Mouse (Mus musculus): ENCODE data around the gene Fbxl14.
"Not testable (repeated sequence)": the region's sequence is repeated elsewhere in the genome, so short reads cannot be mapped to it uniquely, and the experiment has no call there.

Fbxl14 gene

DNA sequence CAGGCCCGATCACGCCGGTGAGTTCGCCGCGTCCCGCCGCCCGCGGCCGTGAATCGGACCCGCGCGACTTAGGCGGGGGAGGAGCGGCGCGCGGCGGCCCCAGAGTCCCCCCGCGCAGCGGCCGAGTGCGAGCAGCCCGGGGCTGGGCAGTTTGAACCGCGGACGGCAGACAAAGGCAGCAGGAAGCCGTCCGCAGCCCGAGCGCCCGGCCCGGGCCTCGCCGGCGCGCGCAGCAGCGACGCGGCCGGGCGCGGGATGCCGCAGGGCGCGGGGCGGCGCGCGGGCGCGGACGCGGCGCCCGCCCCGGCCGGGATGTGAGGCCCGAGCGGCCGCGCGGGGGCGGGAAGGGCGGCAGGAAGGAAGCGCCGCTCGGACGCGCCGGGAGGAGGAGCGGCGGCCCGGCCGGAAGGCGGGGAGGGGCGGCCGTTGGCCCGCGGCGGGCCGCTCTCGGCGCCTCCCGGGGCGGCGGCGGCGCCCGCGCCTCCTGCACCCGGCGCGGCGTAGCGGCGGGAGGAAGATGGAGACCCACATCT, at the start of gene Fbxl14:
Gene Fbxl14, plus strand, starts transcription at position 326 of the 533 bp plus-strand sequence.
- no peak for DNase-seq (ENCODE audit: extremely low read depth, low read depth, low spot score)

DNA sequence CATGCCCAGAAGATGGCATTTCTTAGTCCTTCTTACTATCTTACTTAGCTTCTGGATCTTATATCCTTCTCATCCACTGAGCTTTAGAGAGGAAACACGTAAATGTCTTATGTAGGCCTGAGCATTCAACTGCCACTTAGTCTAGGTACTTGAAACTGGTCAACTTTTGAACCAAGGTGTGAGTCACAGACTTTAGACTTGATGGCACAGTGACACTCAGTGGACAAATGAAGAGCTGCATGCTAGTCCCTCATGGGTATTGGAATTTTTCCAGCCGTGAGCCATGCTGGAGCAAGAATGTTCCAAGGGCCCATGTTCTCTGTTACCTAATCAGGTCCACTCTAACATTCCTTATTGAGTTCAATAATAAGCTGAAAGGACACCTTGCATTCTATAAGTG, 49.0 kb upstream of the Fbxl14 start:
- DNase-seq (ENCODE audit: extremely low read depth, low read depth, low spot score), result peak; percentile 39

DNA sequence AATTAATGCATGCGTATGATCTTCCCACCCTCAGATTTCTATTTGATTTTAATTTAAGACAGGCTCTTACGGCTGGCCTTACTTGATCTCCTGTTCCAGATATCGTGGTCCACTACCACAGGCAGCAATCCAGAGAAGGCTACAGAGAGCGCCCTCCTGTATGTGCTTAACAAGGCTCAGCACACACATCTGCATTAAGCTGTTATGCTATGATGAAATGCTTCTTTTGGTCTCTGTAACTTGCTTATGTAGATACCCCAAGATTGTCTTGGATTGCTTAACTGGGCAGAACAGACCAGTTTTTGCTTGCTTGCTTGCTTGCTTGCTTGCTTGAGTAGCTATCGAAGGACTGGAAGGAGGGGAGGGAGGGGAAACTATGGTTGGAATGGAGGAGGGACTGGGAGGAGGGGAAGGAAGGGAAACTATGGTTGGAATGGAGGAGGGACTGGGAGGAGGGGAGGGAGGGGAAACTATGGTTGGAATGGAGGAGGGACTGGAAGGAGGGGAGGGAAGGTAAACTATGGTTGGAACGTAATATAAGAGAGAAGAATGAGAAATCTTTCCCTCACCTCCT, 47.6 kb upstream of the Fbxl14 start:
- DNase-seq (ENCODE audit: extremely low read depth, low read depth, low spot score), result peak; percentile 39

DNA sequence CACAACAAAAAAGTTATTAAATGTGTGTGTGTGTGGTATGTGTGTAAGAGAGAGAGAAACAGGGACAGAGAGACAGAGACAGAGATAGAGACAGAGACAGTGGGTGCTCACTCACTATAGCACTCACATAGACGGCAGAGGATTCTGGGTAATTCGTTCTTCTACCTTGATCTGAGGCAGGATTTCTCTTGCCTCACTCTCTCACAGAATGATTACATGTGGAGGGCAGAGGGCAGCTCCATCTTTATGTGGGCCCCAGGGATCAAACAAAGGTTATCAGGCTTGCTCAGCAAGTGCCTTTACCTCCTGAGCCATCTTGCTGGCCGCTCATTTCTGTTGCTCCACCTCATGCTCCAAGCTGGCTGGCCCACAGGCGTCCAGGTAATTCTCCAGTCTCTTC, 45.1 kb upstream of the Fbxl14 start:
- DNase-seq (ENCODE audit: extremely low read depth, low read depth, low spot score), result no peak

DNA sequence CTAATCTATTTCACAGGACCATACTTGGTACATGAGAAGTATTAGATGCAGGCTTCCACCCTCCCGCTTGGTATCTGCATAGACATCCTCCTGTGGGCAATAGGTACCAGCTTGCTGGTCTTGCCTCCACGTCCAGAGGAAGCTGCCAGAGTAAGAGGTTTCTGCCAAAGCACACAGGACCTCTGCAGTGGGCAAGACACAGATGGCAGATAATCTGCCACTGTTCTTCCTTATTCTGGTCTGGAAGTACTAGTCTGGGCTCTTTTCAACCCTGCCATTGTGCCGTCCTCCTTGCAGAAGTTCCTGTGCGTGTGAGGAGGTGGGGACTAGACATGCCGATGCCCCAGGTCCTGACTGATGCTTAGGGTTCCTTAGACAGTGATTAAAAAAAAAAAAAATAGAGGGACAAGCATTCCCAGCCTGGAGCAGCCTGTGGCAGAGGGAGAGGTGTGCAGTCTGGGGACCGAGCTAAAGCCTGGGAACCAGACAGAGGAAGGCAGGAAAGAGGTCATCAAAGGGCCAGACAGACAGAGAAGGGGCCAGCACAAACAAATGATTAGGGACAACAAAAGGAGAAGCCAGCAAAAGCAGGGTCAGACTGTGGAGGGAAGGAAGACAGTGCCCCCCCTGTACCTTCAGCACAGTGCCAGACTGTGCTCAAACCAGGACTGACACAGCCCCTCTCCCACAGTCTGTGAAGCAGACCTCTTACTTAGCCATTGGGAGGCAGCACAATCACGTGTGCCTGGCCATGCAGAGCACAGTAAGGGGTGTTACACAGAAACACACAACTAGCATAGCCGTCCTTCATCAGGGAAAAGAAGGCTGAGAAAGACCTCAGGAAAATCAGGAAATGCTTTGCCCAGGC, 41.3 kb upstream of the Fbxl14 start:
- DNase-seq (ENCODE audit: extremely low read depth, low read depth, low spot score), result no peak

DNA sequence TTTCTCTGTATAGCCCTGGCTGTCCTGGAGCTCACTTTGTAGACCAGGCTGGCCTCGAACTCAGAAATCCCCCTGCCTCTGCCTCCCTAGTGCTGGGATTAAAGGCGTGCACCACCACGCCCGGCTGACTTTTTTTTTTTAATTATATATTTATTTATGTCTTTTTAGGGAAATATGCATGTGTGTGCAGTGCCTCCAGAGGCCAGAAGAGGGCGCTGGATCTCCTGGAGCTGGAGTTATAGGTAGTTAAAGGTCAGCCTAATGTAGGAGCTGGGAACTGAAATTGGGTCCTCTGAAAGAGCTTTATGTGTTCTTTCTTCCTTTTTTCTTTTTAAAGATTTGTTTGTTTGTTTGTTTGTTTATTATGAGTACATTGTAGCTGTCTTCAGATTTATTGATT, 36.7 kb upstream of the Fbxl14 start:
- DNase-seq (ENCODE audit: extremely low read depth, low read depth, low spot score), result not testable (repeated sequence)

DNA sequence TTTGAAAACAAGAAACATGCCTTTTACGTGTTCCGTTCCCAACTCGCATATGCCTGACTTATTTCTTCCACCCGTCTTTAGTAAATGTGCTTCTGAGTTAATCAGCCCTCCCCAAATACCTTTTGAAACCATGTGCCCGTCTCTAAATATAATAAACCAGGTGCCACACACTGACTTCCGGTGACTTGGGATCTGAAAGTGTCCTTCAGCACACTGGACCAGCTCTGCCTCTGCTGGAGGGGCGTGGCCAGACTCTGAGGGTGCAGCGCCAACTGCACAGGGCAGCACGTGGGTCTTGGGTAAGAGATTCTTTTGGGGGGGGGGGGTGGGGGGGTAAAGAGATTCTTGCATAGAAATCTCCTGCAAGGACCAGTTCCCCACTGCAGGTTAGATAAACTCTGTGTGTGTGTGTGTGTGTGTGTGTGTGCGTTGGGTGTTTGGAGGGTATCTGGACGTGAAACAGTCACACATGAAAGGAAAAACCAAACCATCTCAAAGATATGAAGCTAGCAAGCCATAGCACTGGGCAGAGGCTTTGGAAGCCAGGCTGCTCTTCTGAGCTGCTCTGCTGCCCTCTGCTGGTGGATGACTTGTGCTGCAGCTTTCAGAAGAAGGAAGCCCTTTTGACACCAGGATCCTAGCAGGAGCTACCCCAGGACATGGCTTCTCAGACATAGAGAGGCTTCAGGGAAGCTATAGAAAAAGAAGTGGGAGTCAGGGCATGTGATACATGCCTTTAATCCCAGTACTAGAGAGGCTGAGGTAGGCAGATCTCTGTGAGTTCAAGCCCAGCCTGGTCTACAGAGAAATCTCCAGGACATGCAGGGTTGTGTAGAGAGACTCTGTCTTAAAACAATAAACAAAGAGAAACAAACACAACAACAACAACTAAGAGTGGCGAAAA, 35.5 kb upstream of the Fbxl14 start:
- DNase-seq (ENCODE audit: extremely low read depth, low read depth, low spot score), result no peak

DNA sequence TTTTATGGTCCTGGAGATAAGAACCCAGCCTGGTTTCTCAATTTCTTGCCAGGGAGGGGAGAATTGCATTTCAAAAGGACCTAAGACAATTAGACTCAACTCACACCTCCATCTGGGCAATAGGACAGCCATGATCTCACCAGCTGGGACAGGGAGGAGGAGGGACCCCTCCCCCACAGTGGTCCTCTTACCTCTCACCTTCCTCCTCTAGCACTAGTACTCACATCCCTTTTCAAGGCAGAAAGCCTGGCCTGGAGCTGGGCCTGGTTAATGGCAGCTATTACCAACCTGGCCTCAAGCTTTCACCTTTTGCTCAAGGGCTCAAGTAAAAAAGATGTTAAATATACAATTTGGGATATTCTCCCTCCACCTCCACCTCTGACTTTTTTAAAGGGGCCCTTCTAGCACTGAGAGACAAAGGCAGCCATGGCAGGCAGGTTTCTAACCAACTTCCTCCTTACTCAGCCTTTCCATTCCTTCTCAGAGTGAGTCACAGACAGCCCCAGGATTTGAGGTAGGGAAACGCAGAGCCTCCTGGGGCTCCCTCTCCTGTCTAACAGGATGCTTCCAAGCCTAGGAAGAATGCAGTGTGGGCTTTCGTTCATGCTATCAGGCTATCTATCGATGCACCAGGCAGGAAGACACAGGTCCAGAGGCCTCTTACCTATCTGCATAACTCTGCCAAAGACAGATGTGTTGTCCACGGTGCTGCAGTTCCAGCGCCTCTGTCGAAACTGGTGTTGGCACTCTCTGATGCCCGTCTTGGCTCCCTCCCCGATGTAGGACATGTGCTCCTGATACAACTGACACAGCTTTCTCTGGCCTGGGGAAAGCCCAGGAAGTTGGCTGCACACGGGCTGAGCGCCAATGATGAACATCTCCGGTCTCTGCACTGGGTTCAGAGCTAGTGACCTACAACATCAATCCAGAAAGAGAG, 33.5 kb upstream of the Fbxl14 start:
- no peak for DNase-seq (ENCODE audit: extremely low read depth, low read depth, low spot score)

DNA sequence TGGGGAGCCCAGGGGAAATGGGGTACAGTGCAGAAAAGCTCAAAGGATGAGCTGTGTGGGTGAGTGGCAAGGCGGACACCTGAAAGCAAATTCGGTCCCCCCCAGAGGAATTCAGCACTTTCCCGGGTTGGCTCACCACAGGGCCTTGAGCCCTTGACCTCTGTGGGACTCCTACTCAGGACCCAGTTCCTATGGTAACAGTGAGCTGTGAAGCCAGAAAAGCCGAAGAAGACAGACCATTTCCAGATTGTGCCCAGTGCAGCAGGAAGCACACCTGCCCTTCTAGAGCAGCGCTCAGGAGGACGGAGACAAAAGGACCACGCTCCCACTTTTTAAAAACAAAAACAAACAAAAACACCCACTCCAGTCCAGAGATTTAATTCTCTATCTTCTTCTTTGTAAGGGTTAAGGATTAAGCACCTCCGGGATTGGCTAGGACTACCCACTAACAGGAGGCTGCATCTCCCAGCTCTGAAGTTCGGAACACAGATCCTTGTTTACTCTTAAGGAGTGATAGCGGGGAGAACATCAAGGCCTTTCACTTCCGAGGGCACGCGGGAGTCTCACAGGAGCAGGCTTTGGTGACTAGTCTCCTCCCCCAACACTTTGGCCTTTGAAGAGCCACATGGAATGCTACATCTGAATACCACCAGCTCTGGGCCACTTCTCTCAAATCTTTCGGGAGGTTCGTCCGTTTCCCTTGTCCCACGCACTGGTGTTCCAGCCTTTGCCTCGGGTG, 31.0 kb upstream of the Fbxl14 start:
- DNase-seq (ENCODE audit: extremely low read depth, low read depth, low spot score), result no peak

DNA sequence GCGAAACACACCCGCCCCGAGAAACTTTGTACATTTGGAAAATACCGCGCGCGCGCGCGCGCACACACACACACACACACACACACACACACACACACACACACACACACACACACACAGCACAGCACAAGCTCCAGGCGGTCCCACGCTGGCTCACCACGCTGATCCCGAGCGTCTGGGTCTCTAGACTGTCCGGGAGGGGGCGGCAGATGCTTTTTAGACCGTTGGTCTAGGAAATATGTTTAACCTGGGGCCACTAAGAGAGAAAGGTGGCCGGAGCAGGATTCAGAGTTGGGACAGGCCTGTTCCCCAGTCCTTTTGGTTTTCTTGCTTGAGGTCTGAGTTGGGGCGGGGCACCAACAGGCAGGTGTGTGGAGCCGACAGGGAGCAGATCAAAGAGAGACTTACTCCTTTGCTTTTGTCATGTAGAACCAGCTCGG, 30.4 kb upstream of the Fbxl14 start:
- no peak for DNase-seq (ENCODE audit: extremely low read depth, low read depth, low spot score)

DNA sequence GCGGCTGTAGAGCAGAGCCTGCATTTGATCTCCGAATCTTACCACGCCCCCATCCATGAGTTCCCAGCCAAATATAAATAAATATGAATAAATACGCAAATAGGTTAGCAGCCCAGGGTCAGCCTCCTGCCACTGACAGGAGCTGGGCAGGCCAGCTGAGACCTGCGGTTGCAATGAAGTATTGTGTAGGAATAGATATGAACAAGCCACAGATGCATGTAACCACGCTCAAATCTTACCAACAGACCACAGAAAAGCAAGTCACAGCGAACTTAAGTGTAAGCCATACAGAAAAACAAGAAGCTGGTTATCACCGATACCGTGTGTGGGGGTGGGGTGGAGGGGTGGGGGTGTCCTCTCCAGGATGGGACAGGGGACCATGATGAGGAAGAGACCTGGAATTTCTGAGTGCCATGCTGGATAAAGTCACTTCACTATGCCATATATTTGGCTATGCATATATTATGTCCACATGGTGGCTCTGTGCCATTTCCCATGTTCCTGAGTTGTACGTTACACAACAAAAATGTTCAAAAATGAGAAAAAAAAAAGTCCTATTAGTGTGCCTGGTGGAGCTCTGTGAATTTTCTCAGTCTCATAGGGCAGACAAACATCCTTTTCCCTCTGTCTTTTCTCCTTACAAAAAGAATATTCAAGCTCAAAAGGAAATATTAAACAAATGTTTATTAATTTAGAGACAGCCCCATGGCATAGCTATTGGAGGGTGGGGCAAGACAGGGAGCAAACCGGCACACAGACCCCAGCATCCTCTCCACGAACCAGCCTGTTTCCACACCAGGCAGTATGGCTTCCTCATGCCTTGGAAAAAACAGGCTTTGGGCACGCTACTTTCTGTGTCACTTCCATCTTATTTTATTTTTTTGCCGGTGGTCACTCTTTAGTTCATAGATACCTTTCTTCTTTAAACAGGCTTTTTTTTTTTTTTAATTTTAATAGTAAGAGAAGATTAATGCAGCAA, 28.2 kb upstream of the Fbxl14 start:
- DNase-seq (ENCODE audit: extremely low read depth, low read depth, low spot score), result no peak

DNA sequence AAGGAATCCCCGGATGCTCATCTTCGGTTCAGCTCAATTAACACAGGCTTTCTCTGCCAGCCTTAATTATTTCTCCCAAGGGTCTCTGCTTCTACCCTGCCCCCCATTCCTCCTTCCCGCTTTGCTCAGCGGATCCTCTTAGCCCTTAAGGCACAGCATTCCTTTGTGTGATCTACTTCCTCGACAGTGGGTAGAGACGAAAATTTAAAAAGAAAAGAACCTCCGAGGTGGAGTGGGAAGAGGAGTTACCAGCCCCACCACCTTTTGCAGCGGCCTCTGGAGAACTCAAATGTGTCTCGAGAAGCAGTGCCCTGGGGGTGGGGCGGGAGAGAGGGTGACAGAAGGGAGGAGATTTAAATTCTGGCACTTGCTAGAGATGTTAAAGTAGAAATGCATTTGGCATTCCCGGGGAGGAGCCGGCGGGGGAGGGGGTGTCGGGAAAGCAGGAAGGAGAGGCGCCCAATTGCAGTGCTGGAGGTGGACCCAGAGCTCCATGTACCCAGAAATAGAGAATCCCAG, 27.4 kb upstream of the Fbxl14 start:
- DNase-seq (ENCODE audit: extremely low read depth, low read depth, low spot score), result no peak

DNA sequence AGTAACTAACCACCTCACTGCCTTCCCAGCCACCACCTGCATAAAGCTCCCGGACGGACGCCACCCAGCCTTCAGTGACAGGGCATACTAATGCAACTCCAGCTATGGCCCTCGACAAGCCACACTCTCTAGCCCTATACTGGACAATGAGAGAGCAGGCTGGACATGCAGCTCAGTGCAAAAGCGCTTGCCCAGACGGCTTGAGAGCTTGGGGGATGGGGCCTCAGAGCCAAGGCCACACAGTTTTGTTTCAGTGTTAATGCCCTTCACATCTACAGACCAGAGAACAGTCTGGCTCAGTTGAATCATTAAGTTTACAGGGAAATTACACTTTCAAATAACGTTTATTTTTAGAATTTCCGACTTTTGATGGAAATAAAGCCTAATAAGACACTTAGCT, 21.3 kb upstream of the Fbxl14 start:
- DNase-seq (ENCODE audit: extremely low read depth, low read depth, low spot score), result no peak

DNA sequence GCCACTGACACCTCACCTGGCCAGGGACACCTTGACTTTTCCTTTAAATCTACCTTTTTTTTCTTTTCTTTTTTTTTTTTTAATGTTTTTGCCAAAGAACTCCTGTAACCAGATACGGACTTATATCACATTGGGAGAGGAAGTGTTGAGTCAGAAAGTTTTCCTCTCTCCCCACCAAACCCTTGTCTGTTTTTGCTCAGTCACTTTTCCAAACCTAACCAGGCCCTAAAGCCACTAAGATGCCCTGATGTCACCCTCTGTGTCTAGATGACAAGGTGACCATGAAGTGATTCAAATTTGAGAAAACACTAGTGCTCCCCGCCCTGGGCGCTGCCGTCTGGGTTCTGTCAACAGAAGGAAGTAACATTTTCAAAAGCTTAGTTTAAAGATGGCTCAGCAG, 20.4 kb upstream of the Fbxl14 start:
- DNase-seq (ENCODE audit: extremely low read depth, low read depth, low spot score), result no peak

DNA sequence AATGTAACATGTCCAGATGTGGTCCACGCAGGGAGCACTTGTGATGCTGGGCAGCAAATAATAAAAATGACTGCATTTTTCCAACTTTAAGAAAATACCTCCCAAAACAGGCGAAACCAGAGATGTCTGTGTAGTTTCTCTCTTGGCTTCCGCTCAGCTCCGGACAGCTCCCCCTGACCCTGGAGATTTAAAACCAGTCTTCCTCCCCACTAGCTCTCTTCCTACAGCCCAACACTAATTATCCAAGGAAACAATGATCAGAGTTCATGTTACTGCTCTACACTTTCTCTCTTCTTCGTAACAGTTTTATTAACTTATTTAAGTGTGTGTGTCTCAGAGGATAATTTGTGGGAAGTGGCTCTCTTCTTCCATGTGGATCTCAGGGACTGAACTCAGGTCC, 19.1 kb upstream of the Fbxl14 start:
- DNase-seq (ENCODE audit: extremely low read depth, low read depth, low spot score), result no peak

DNA sequence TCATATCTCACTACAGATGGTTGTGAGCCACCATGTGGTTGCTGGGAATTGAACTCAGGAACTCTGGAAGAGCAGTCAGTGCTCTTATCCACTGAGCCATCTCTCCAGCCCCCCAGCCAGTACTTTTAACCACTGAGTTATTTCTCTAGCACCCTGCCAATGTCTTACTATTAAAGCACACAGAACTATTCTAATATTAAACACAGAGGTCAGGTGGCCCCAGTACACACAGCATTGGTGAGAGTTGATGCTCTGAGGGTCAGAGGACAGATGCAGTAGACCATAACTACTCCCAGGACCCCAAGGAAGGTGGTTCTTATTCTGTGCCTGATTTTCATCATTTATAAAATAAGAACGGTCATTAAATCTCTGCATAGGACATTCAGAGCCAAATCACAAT, 13.3 kb upstream of the Fbxl14 start:
- DNase-seq (ENCODE audit: extremely low read depth, low read depth, low spot score), result no peak

DNA sequence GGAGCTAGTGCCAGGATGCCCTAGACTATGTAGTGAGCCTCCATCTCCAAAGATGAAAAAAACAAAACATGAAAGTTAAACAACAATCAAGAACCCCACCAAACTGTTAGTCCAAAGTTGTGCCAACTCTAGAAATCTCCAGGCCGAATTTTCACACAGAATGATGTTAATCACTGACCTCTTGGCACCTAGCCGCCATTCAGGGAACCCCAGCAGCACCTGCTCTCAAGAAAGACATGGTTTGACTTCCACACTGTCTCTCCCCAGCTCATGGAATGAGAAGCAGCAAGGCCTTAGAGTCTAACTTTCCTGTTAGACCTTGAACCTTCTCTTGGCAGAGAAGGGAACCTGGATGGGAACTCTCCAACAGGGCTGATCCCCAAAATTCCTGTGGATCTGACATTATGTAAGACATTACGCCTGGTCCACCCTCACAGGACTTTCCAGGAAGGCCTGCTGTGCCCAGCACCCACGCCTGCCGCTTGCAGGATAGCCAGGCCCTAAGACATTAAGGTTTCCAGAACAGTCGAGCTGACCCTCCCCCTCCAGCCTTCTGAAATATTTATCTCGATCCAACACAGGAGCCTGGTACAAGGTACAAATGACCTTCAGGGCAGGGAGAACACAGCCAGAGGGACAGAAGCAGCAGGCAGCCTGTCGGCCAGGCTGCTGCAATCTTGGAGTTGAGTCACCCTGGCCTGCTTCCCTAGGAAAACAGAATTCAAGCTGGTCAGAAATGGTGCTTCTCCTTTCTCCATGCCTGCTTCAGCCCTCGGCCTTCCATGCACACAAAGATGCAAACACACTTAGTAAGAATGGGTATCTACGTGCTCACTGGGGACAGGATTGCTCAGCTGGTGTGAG, 12.3 kb upstream of the Fbxl14 start:
- no peak for DNase-seq (ENCODE audit: extremely low read depth, low read depth, low spot score)

Measured in fat pad, adult 2 months (tissue).